Mouse (Mus musculus) neural tube, embryonic 14.5 days (tissue): Measurements from ENCODE around the gene Dnal1. TPM values are rescaled to one million over a fixed set of nuclear protein-coding genes. Genes with fewer than 3 reads are reported as not detected.
"Not testable (repeated sequence)": the region's sequence is repeated elsewhere in the genome, so short reads cannot be mapped to it uniquely, and the experiment has no call there.

Source experiments
- ATAC-seq: fragments of 200-750 bp; cut with Nextera tagmentation; 2 replicates; pipeline ENCODE4 v1.8.0; 2017; ENCODE audit warnings: low read depth, mild to moderate bottlenecking, moderate TSS enrichment, moderate library complexity
- H3K27ac ChIP-seq: fragments of 300-500 bp; sonication (generic); 2 replicates; pipeline ENCODE4 v1.5.1; 2014; ENCODE audit warnings: low read depth, mild to moderate bottlenecking, control low read depth, low read length, moderate library complexity, mixed read lengths
- H3K27me3 ChIP-seq: fragments of 300-500 bp; sonication (generic); 2 replicates; pipeline ENCODE4 v1.6.1; 2014; ENCODE audit warnings: low read length; ENCODE audit not compliant: control insufficient read depth, insufficient read depth
- H3K36me3 ChIP-seq: fragments of 300-500 bp; sonication (generic); 2 replicates; pipeline ENCODE4 v1.6.1; 2014; ENCODE audit warnings: low read length, mixed read lengths; ENCODE audit not compliant: control insufficient read depth, insufficient read depth
- H3K4me1 ChIP-seq: fragments of 300-500 bp; sonication (generic); 2 replicates; pipeline ENCODE4 v1.6.1; 2014; ENCODE audit warnings: low read length; ENCODE audit not compliant: control insufficient read depth, insufficient read depth
- H3K4me2 ChIP-seq: fragments of 300-500 bp; sonication (generic); 2 replicates; pipeline ENCODE4 v1.6.1; 2014; ENCODE audit warnings: mild to moderate bottlenecking, low read depth, low read length, control low read depth
- H3K4me3 ChIP-seq: fragments of 300-500 bp; sonication (generic); 2 replicates; pipeline ENCODE4 v1.5.1; 2014; ENCODE audit warnings: low read depth, low read length, control low read depth, mixed read lengths
- H3K9ac ChIP-seq: fragments of 300-500 bp; sonication (generic); replicated peaks from 2 replicates; pipeline ENCODE4 v1.6.1; 2014; ENCODE audit warnings: low read depth, mild to moderate bottlenecking, control low read depth, low read length, mixed read lengths
- H3K9me3 ChIP-seq: fragments of 300-500 bp; sonication (generic); 2 replicates; pipeline ENCODE4 v1.6.1; 2016; ENCODE audit warnings: low read length; ENCODE audit not compliant: control insufficient read depth
- WGBS: fragments of 180-500 bp; shearing (Covaris S2); extraction: QIAGEN DNeasy Blood & Tissue Kit; methylation state at CpG from one replicate; pipeline ENCODE4 v1.1.7; 2014; 5-methylcytosine and 5-hydroxymethylcytosine counted together
- polyA plus RNA-seq: library from polyadenylated mRNA; unstranded; fragments of >200 nt; fragmentation: Nextera tagmentation; extraction: Ambion mirVana; gene quantifications from 2 replicates; pipeline ENCODE4 v1.2.1, GENCODE M21; 2014

The Dnal1 gene
- 6.8 and 6.9 TPM in 2 replicates for polyA plus RNA-seq

- peak; percentile 99 for ATAC-seq
- Histone ChIP-seq H3K4me2 (peak within 1 kb of the TSS; percentile 84), H3K9ac (peak within 1 kb of the TSS; percentile 74), H3K27ac (peak within 1 kb of the TSS; percentile 72; the same call in 1 of the 2 replicates), H3K4me1 (peaks cover 7% of the 10 kb centered on the region), H3K36me3 (no peaks in the 10 kb centered on the region), H3K9me3 (no peaks in the 10 kb centered on the region), H3K4me3 (peak within 1 kb of the TSS; percentile 81), H3K27me3 (no peaks in the 10 kb centered on the region)
- 2% methylated on average over 32 of the region's 35 CpGs for WGBS
Observed at GRCm38 (mm10) chr12:84114153-84114994, at the start of gene Dnal1. Gene Dnal1, plus strand, starts transcription at chr12:84114366.

DNA sequence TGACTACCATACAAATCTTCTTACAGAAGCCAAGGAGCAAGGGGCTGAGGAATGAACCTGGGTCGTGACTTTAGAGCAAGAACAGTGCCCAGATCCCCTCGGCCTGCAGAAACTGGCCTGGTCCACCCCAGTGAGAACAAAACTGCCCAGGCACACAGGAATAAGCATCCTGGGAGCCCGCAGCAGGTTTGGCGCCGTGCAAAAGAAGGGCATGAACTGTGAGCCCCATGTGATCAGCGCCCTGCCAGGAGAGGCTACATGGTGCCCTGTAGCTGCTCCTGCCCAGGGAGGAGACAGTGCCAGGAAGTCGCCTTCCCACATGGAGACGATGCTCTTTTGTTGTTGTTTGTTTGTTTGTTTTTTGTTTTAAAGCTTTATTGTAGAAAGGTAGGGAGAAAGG lies 49.5 kb upstream of the Dnal1 start:
- no peaks in the 10 kb centered on the region for H3K36me3 ChIP-seq
- H3K27ac ChIP-seq = no peak overlapping the region
- H3K27me3 ChIP-seq = no peaks in the 10 kb centered on the region
- no peak overlapping the region for H3K9ac ChIP-seq
- no peaks in the 10 kb centered on the region for H3K4me1 ChIP-seq
- no peak overlapping the region for H3K4me3 ChIP-seq
- ATAC-seq = no peak
- 75% methylated on average over 8 of the region's 8 CpGs for WGBS
- H3K9me3 ChIP-seq = no peaks in the 10 kb centered on the region
- no peak overlapping the region for H3K4me2 ChIP-seq

DNA sequence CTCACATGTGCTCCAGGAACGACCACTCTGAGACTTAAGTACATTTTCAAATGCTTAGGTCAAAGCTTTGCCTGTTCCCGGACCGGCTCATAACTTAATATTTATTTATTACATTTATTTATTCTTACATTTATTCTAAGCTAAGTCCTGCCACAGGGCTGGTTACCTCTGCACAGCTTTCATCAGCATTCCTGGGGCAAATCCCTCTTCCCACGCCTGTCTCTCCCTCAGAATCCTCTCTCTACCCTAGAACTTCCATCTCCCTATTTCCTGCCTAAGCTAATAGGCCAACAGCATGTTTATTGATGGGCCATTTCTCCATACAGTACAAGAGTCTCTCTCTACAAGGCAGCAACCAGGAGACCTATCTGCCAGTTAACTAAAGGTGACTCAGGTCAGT lies 46.4 kb upstream of the Dnal1 start:
- no peaks in the 10 kb centered on the region for H3K27me3 ChIP-seq
- no peak overlapping the region for H3K27ac ChIP-seq
- no peaks in the 10 kb centered on the region for H3K9me3 ChIP-seq
- H3K4me3 ChIP-seq = no peak overlapping the region
- H3K4me1 ChIP-seq = no peaks in the 10 kb centered on the region
- H3K4me2 ChIP-seq = no peak overlapping the region
- no peak overlapping the region for H3K9ac ChIP-seq
- ATAC-seq = no peak
- no peaks in the 10 kb centered on the region for H3K36me3 ChIP-seq
- WGBS = 76% methylated on average over 4 of the region's 4 CpGs

GRCm38 (mm10) chr12:84068296-84068695 lies 45.9 kb upstream of the Dnal1 start:
- Histone ChIP-seq H3K4me1 (no peaks in the 10 kb centered on the region), H3K4me2 (no peak overlapping the region), H3K9me3 (no peaks in the 10 kb centered on the region), H3K36me3 (no peaks in the 10 kb centered on the region), H3K27me3 (no peaks in the 10 kb centered on the region), H3K9ac (no peak overlapping the region), H3K27ac (no peak overlapping the region), H3K4me3 (no peak overlapping the region)
- no peak for ATAC-seq
- WGBS = 67% methylated on average over 8 of the region's 8 CpGs

GRCm38 (mm10) chr12:84068986-84069385 lies 45.2 kb upstream of the Dnal1 start, which contains the start of gene Acot5:
Gene Acot5, plus strand, starts transcription at chr12:84069325.
- Histone ChIP-seq H3K4me1 (no peaks in the 10 kb centered on the region), H3K36me3 (no peaks in the 10 kb centered on the region), H3K27me3 (no peaks in the 10 kb centered on the region), H3K4me2 (peak within 1 kb of the TSS; percentile 53), H3K4me3 (peak within 1 kb of the TSS; percentile 35), H3K9ac (0 out of 2 replicates have a peak within 1 kb of the TSS, but pooled peaks have one; percentile 34), H3K9me3 (no peaks in the 10 kb centered on the region), H3K27ac (no peak within 1 kb of the TSS)
- WGBS = 53% methylated on average over 9 of the region's 9 CpGs
- ATAC-seq = no peak

GRCm38 (mm10) chr12:84069582-84069981 lies 44.6 kb upstream of the Dnal1 start:
- 0 out of 2 replicates have a peak overlapping the region, but pooled peaks have one; percentile 34 for H3K9ac ChIP-seq
- not testable (repeated sequence) for H3K4me1 ChIP-seq, H3K9me3 ChIP-seq, ATAC-seq, H3K27ac ChIP-seq, H3K27me3 ChIP-seq, H3K36me3 ChIP-seq
- H3K4me3 ChIP-seq = peak overlapping the region; percentile 35
- WGBS = 2% methylated on average over 35 of the region's 52 CpGs
- H3K4me2 ChIP-seq = peak overlapping the region; percentile 53

GRCm38 (mm10) chr12:84071696-84072095 lies 42.5 kb upstream of the Dnal1 start:
- no peaks in the 10 kb centered on the region for H3K4me1 ChIP-seq
- H3K36me3 ChIP-seq = no peaks in the 10 kb centered on the region
- ATAC-seq = no peak
- no peaks in the 10 kb centered on the region for H3K9me3 ChIP-seq
- H3K9ac ChIP-seq = no peak overlapping the region
- 91% methylated on average over 2 of the region's 2 CpGs for WGBS
- no peaks in the 10 kb centered on the region for H3K27me3 ChIP-seq
- H3K4me3 ChIP-seq = no peak overlapping the region
- no peak overlapping the region for H3K27ac ChIP-seq
- no peak overlapping the region for H3K4me2 ChIP-seq

DNA sequence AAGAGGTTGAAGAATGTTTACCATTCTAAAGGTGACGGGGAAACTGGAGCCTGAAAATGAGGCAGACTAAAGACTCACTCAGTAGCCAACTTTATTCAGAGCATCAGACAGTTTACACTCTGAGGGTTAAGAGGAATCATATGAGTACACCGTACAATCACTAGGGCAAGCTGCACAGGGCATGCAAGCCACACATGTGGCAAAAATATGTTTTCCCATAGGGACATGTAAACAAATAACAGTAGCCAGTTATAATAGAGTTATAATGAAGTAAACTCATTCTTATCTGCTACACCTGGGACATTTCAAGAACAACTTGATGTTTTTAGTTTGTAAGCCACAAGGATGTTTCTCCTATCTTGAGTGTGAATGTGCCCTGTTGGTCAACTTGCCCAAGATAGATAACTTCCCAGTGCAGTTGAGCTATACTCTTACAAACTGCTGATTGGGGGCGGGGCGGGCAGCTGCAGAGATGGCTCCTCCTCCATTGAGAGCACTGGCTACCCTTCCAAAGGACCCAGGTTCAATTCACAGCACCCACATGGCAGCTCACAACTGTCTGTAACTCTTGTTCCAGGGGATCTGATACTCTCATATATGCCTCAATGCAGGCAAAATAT lies 36.7 kb upstream of the Dnal1 start:
- H3K27me3 ChIP-seq = no peaks in the 10 kb centered on the region
- H3K4me3 ChIP-seq = no peak overlapping the region
- no peaks in the 10 kb centered on the region for H3K36me3 ChIP-seq
- WGBS = 94% methylated on average over 4 of the region's 4 CpGs
- H3K9ac ChIP-seq = no peak overlapping the region
- H3K9me3 ChIP-seq = no peaks in the 10 kb centered on the region
- H3K4me2 ChIP-seq = no peak overlapping the region
- no peak for ATAC-seq
- no peak overlapping the region for H3K27ac ChIP-seq
- no peaks in the 10 kb centered on the region for H3K4me1 ChIP-seq

- Histone ChIP-seq H3K27ac (no peak overlapping the region), H3K4me2 (no peak overlapping the region), H3K9me3 (no peaks in the 10 kb centered on the region), H3K4me3 (no peak overlapping the region), H3K36me3 (no peaks in the 10 kb centered on the region), H3K27me3 (no peaks in the 10 kb centered on the region), H3K9ac (no peak overlapping the region), H3K4me1 (no peaks in the 10 kb centered on the region)
- 92% methylated on average over 2 of the region's 2 CpGs for WGBS
- ATAC-seq = no peak
Observed at GRCm38 (mm10) chr12:84083842-84084241, 30.3 kb upstream of the Dnal1 start.
